Mouse (Mus musculus) brown adipose tissue, adult 24 weeks (tissue): ENCODE measurements around the gene Rnf123. TPM values are rescaled to one million over a fixed set of nuclear protein-coding genes. Genes with fewer than 3 reads are reported as not detected.
"Not testable (repeated sequence)": the region's sequence is repeated elsewhere in the genome, so short reads cannot be mapped to it uniquely, and the experiment has no call there.

Experiments used
- H3K27ac ChIP-seq: fragments of 200-500 bp; replicated peaks from 2 replicates; pipeline ENCODE4 v1.5.1; 2012; ENCODE audit warnings: low read depth, mild to moderate bottlenecking, low read length
- H3K4me1 ChIP-seq: fragments of 200-500 bp; 2 replicates; pipeline ENCODE4 v1.6.1; 2012; ENCODE audit warnings: low read length, mixed read lengths; ENCODE audit not compliant: control insufficient read depth, insufficient read depth, insufficient read length
- H3K4me3 ChIP-seq: fragments of 200-500 bp; 2 replicates; pipeline ENCODE4 v1.5.1; 2012; ENCODE audit warnings: low read depth, mild to moderate bottlenecking, low read length, moderate library complexity; ENCODE audit not compliant: insufficient read depth
- polyA plus RNA-seq: library from polyadenylated mRNA; stranded (reverse); fragments of >200 nt; gene quantifications from 2 replicates; pipeline ENCODE4 v1.2.4, GENCODE M21; 2012; ENCODE audit not compliant: missing spikeins, insufficient read depth, insufficient read length

The Rnf123 gene
- polyA plus RNA-seq, 1 experiment, result 40.0 TPM

GRCm38 (mm10) chr9:108048566-108048955 is 34.6 kb downstream of the Rnf123 start:
- H3K4me3 ChIP-seq, result peak overlapping the region; percentile 52
- no peak overlapping the region for H3K27ac ChIP-seq
- peaks cover 3% of the 10 kb centered on the region; the same call in 1 of the 2 replicates for H3K4me1 ChIP-seq

- no peak overlapping the region for H3K27ac ChIP-seq
These were observed 35.3 kb downstream of the Rnf123 start for GRCm38 (mm10) chr9:108047601-108048565.

GRCm38 (mm10) chr9:108046582-108046981 is 36.6 kb downstream of the Rnf123 start:
- Histone ChIP-seq H3K4me3 (no peak overlapping the region), H3K4me1 (no peaks in the 10 kb centered on the region; the same call in 1 of the 2 replicates), H3K27ac (no peak overlapping the region)

More at GRCm38 (mm10) chr9:108047601-108048565, 35.3 kb downstream of the Rnf123 start:
- no peaks in the 10 kb centered on the region; the same call in 1 of the 2 replicates for H3K4me1 ChIP-seq
- peak overlapping the region; percentile 52; the same call in 1 of the 2 replicates for H3K4me3 ChIP-seq

GRCm38 (mm10) chr9:108044751-108045492 is 38.2 kb downstream of the Rnf123 start:
- H3K4me3 ChIP-seq, result no peak overlapping the region
- no peak overlapping the region for H3K27ac ChIP-seq

GRCm38 (mm10) chr9:108035331-108036156 is 47.6 kb downstream of the Rnf123 start:
- no peak overlapping the region for H3K27ac ChIP-seq
- peaks cover 5% of the 10 kb centered on the region; the same call in 1 of the 2 replicates for H3K4me1 ChIP-seq
- H3K4me3 ChIP-seq, result no peak overlapping the region

More at GRCm38 (mm10) chr9:108044751-108045492, 38.2 kb downstream of the Rnf123 start:
- H3K4me1 ChIP-seq, result no peaks in the 10 kb centered on the region; the same call in 1 of the 2 replicates

- Histone ChIP-seq H3K4me3 (no peak overlapping the region), H3K27ac (no peak overlapping the region), H3K4me1 (peaks cover 5% of the 10 kb centered on the region; the same call in 1 of the 2 replicates)
These were observed 51.0 kb downstream of the Rnf123 start for GRCm38 (mm10) chr9:108032126-108032525.

GRCm38 (mm10) chr9:108027867-108028266 is 55.3 kb downstream of the Rnf123 start:
- Histone ChIP-seq H3K4me3 (no peak overlapping the region), H3K27ac (no peak overlapping the region), H3K4me1 (no peaks in the 10 kb centered on the region)

GRCm38 (mm10) chr9:108026584-108026983 is 56.6 kb downstream of the Rnf123 start:
- H3K27ac ChIP-seq, result no peak overlapping the region
- no peak overlapping the region for H3K4me3 ChIP-seq
- no peaks in the 10 kb centered on the region for H3K4me1 ChIP-seq

- Histone ChIP-seq H3K4me1 (no peaks in the 10 kb centered on the region; the same call in 1 of the 2 replicates), H3K4me3 (no peak overlapping the region), H3K27ac (no peak overlapping the region)
These were observed 59.9 kb downstream of the Rnf123 start for GRCm38 (mm10) chr9:108023216-108023615.

- no peak overlapping the region for H3K4me3 ChIP-seq
These were observed 62.4 kb downstream of the Rnf123 start for GRCm38 (mm10) chr9:108020741-108021140.

GRCm38 (mm10) chr9:108017127-108017526 is 66.0 kb downstream of the Rnf123 start:
- no peaks in the 10 kb centered on the region; the same call in 1 of the 2 replicates for H3K4me1 ChIP-seq
- no peak overlapping the region for H3K27ac ChIP-seq
- H3K4me3 ChIP-seq, result no peak overlapping the region

More at GRCm38 (mm10) chr9:108020741-108021140, 62.4 kb downstream of the Rnf123 start:
- Histone ChIP-seq H3K4me1 (no peaks in the 10 kb centered on the region; the same call in 1 of the 2 replicates), H3K27ac (0 out of 2 replicates have a peak overlapping the region, but pooled peaks have one; percentile 3)

GRCm38 (mm10) chr9:108013577-108013976 is 69.6 kb downstream of the Rnf123 start:
- peaks cover 11% of the 10 kb centered on the region for H3K4me1 ChIP-seq
- not testable (repeated sequence) for H3K4me3 ChIP-seq, H3K27ac ChIP-seq

- Histone ChIP-seq H3K27ac (peak overlapping the region; percentile 20; the same call in 1 of the 2 replicates), H3K4me1 (peaks cover 18% of the 10 kb centered on the region), H3K4me3 (no peak overlapping the region)
These were observed 72.8 kb downstream of the Rnf123 start for GRCm38 (mm10) chr9:108010385-108010784.

GRCm38 (mm10) chr9:108008041-108008440 is 75.1 kb downstream of the Rnf123 start:
- Histone ChIP-seq H3K27ac (no peak overlapping the region), H3K4me3 (no peak overlapping the region), H3K4me1 (peaks cover 27% of the 10 kb centered on the region)
